Mouse (Mus musculus): Measurements from ENCODE around the gene Dstyk.
A peak's percentile ranks its signal among the peaks of the same experiment; 100 is the strongest.

The Dstyk gene

GRCm38 (mm10) chr1:132388813-132389803 is 28.2 kb upstream of the Dstyk start:
- DNase-seq (ENCODE audit: low spot score in 2 of 2): peak; percentile 32 to 67

- peak; percentile 85 to 87 for DNase-seq (ENCODE audit: low spot score in 2 of 2)
These were observed 27.3 kb upstream of the Dstyk start for GRCm38 (mm10) chr1:132389886-132390585.

- DNase-seq (ENCODE audit: low spot score in 2 of 2): peak; percentile 45 to 83
These were observed 26.4 kb upstream of the Dstyk start, which contains the start of gene Tmcc2 for GRCm38 (mm10) chr1:132390691-132391579. TSS of gene Tmcc2 (minus strand) at chr1:132391281.

- peak; percentile 74 to 86 for DNase-seq (ENCODE audit: low spot score in 2 of 2)
These were observed 25.8 kb upstream of the Dstyk start for GRCm38 (mm10) chr1:132391580-132392022.

- no peak for DNase-seq (ENCODE audit: low spot score in 2 of 2)
These were observed 24.5 kb upstream of the Dstyk start for GRCm38 (mm10) chr1:132392872-132393271.

- no peak for DNase-seq (ENCODE audit: low spot score in 2 of 2)
These were observed 20.6 kb upstream of the Dstyk start for GRCm38 (mm10) chr1:132396705-132397104.

- DNase-seq (ENCODE audit: low spot score in 2 of 2): no peak
These were observed 16.8 kb upstream of the Dstyk start for GRCm38 (mm10) chr1:132400538-132400937.

- no peak for DNase-seq (ENCODE audit: low spot score in 2 of 2)
These were observed 15.5 kb upstream of the Dstyk start for GRCm38 (mm10) chr1:132401843-132402242.

- no peak for DNase-seq (ENCODE audit: low spot score in 2 of 2)
These were observed 6.7 kb upstream of the Dstyk start for GRCm38 (mm10) chr1:132410657-132411056.

- no peak for DNase-seq (ENCODE audit: low spot score in 2 of 2)
These were observed 962 bp upstream of the Dstyk start for GRCm38 (mm10) chr1:132416244-132416942.

GRCm38 (mm10) chr1:132416943-132417290 is 438 bp upstream of the Dstyk start:
- no peak for DNase-seq (ENCODE audit: low spot score in 2 of 2)

GRCm38 (mm10) chr1:132420206-132420605 is 2.9 kb downstream of the Dstyk start:
- no peak for DNase-seq (ENCODE audit: low spot score in 2 of 2)

- DNase-seq (ENCODE audit: low spot score in 2 of 2): no peak
These were observed 3.3 kb downstream of the Dstyk start for GRCm38 (mm10) chr1:132420662-132421061.

GRCm38 (mm10) chr1:132422912-132423696 is 5.7 kb downstream of the Dstyk start:
- no peak for DNase-seq (ENCODE audit: low spot score in 2 of 2)

GRCm38 (mm10) chr1:132425600-132425999 is 8.2 kb downstream of the Dstyk start:
- no peak for DNase-seq (ENCODE audit: low spot score in 2 of 2)

- DNase-seq (ENCODE audit: low spot score in 2 of 2): no peak
These were observed 13.5 kb downstream of the Dstyk start for GRCm38 (mm10) chr1:132430818-132431217.

GRCm38 (mm10) chr1:132431716-132432115 is 14.4 kb downstream of the Dstyk start:
- DNase-seq (ENCODE audit: low spot score in 2 of 2): no peak

- no peak for DNase-seq (ENCODE audit: low spot score in 2 of 2)
These were observed 16.0 kb downstream of the Dstyk start for GRCm38 (mm10) chr1:132433349-132433748.

- no peak for DNase-seq (ENCODE audit: low spot score in 2 of 2)
These were observed 16.7 kb downstream of the Dstyk start for GRCm38 (mm10) chr1:132434032-132434431.

- DNase-seq (ENCODE audit: low spot score in 2 of 2): no peak
These were observed 19.1 kb downstream of the Dstyk start for GRCm38 (mm10) chr1:132436320-132436958.
